Mouse (Mus musculus): ENCODE measurements around the gene Ralgps1. TPM values are rescaled to one million over a fixed set of nuclear protein-coding genes. Genes with fewer than 3 reads are reported as not detected.

The Ralgps1 gene
- polyA plus RNA-seq, 1 experiment: 0.47 TPM

GRCm38 (mm10) chr2:33143292-33143691 is 228.0 kb downstream of the Ralgps1 start:
- H3K36me3 ChIP-seq (ENCODE audit: control insufficient read depth, insufficient read depth): no peaks in the 10 kb centered on the region
- TF ChIP-seq CEBPB (IDR thresholded peaks at IDR 0.05; ENCODE audit: low read depth) (no peak), MYOG (IDR thresholded peaks at IDR 0.05; ENCODE audit: control insufficient read depth, extremely low read depth, insufficient read length) (no peak), CTCF (IDR thresholded peaks at IDR 0.05; ENCODE audit: control insufficient read depth, insufficient read depth, insufficient read length) (no peak), MYOD1 (IDR thresholded peaks at IDR 0.05; ENCODE audit: control insufficient read depth, insufficient read length, low read depth) (no peak), MAX (IDR thresholded peaks at IDR 0.05) (no peak), FOSL1 (IDR thresholded peaks at IDR 0.05; ENCODE audit: insufficient read depth, low read length, poor library complexity, severe bottlenecking) (no peak), USF1 (IDR thresholded peaks at IDR 0.05; ENCODE audit: low read depth) (no peak)
- H3ac ChIP-seq (ENCODE audit: control insufficient read depth, insufficient read length, low read depth): no peak overlapping the region
- H3K79me2 ChIP-seq (ENCODE audit: control insufficient read depth, insufficient read depth): no peaks in the 10 kb centered on the region
- H3K79me3 ChIP-seq (ENCODE audit: low read depth): no peaks in the 10 kb centered on the region
- H3K4me3 ChIP-seq (ENCODE audit: insufficient read depth, poor library complexity, severe bottlenecking): no peak overlapping the region
- peaks cover 21% of the 10 kb centered on the region for H3K27me3 ChIP-seq (ENCODE audit: control insufficient read depth, insufficient read depth, insufficient read length)

DNA sequence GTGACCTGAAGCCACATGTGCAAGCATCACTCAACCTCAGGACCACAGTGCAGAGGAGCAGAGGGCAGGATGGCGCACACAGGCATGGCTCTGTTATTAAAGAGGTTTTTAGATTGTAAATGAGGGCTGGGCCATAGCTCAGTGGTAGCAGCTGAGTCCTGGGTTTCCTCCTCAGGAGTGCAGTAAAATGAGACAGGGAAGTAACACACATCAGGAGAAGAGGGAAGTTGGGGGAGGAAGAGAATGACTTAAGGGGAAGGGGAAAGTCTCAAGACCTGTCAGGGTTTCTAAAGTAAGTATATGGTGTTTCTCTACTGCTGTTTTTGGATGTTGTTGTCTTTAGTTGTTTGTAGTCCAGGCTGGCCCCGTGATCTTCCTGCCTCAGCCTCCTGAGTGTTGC is 232.8 kb downstream of the Ralgps1 start:
- H3K79me2 ChIP-seq (ENCODE audit: control insufficient read depth, insufficient read depth): no peaks in the 10 kb centered on the region

GRCm38 (mm10) chr2:33137731-33138130 is 233.6 kb downstream of the Ralgps1 start:
- no peaks in the 10 kb centered on the region for H3K36me3 ChIP-seq (ENCODE audit: control insufficient read depth, insufficient read depth)

More for the DNA sequence above, 232.8 kb downstream of the Ralgps1 start:
- H3K27me3 ChIP-seq (ENCODE audit: control insufficient read depth, insufficient read depth, insufficient read length): peaks cover 46% of the 10 kb centered on the region
- no peak overlapping the region for H3ac ChIP-seq (ENCODE audit: control insufficient read depth, insufficient read length, low read depth)
- no peaks in the 10 kb centered on the region for H3K36me3 ChIP-seq (ENCODE audit: control insufficient read depth, insufficient read depth)
- H3K79me3 ChIP-seq (ENCODE audit: low read depth): no peaks in the 10 kb centered on the region
- no peak overlapping the region for H3K4me3 ChIP-seq (ENCODE audit: insufficient read depth, poor library complexity, severe bottlenecking)
- TF ChIP-seq USF1 (IDR thresholded peaks at IDR 0.05; ENCODE audit: low read depth) (no peak), MYOD1 (IDR thresholded peaks at IDR 0.05; ENCODE audit: control insufficient read depth, insufficient read length, low read depth) (no peak), MYOG (IDR thresholded peaks at IDR 0.05; ENCODE audit: control insufficient read depth, extremely low read depth, insufficient read length) (no peak), MAX (IDR thresholded peaks at IDR 0.05) (no peak), CEBPB (IDR thresholded peaks at IDR 0.05; ENCODE audit: low read depth) (no peak), CTCF (IDR thresholded peaks at IDR 0.05; ENCODE audit: control insufficient read depth, insufficient read depth, insufficient read length) (no peak)

DNA sequence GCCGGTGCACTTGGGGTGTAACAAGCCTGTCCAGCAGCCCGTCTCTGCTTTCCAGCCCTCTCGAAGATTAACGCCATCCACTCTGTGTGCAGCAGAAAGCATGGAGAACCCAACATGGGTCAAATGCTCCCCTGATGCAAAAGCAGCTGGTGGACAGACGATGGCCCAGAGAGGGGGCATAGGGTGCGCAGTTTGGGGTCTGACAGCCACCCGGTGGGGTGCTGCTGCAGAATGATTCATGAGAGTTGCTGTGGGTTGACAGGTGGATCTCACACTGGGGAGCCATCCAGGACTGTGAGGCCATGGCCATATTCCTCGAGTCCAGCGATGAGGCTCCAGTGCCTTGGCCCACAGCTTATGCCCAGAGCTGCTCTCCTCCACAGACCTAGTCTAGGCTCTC is 234.0 kb downstream of the Ralgps1 start:
- Histone ChIP-seq H3ac (ENCODE audit: control insufficient read depth, insufficient read length, low read depth) (no peak overlapping the region), H3K79me2 (ENCODE audit: control insufficient read depth, insufficient read depth) (no peaks in the 10 kb centered on the region), H3K79me3 (ENCODE audit: low read depth) (no peaks in the 10 kb centered on the region), H3K27me3 (ENCODE audit: control insufficient read depth, insufficient read depth, insufficient read length) (peaks cover 49% of the 10 kb centered on the region), H3K4me3 (ENCODE audit: insufficient read depth, poor library complexity, severe bottlenecking) (no peak overlapping the region), H3K36me3 (ENCODE audit: control insufficient read depth, insufficient read depth) (no peaks in the 10 kb centered on the region)
- no peak for TF ChIP-seq MAX (IDR thresholded peaks at IDR 0.05)
- no peak for TF ChIP-seq CEBPB (IDR thresholded peaks at IDR 0.05; ENCODE audit: low read depth)
- TF ChIP-seq MYOD1 (IDR thresholded peaks at IDR 0.05; ENCODE audit: control insufficient read depth, insufficient read length, low read depth): no peak
- no peak for TF ChIP-seq USF1 (IDR thresholded peaks at IDR 0.05; ENCODE audit: low read depth)
- TF ChIP-seq MYOG (IDR thresholded peaks at IDR 0.05; ENCODE audit: control insufficient read depth, extremely low read depth, insufficient read length): no peak

More at GRCm38 (mm10) chr2:33137731-33138130, 233.6 kb downstream of the Ralgps1 start:
- Histone ChIP-seq H3K79me3 (ENCODE audit: low read depth) (no peaks in the 10 kb centered on the region), H3K4me3 (ENCODE audit: insufficient read depth, poor library complexity, severe bottlenecking) (no peak overlapping the region), H3K79me2 (ENCODE audit: control insufficient read depth, insufficient read depth) (no peaks in the 10 kb centered on the region), H3ac (ENCODE audit: control insufficient read depth, insufficient read length, low read depth) (no peak overlapping the region), H3K27me3 (ENCODE audit: control insufficient read depth, insufficient read depth, insufficient read length) (peaks cover 46% of the 10 kb centered on the region)
- TF ChIP-seq MAX (IDR thresholded peaks at IDR 0.05): no peak
- TF ChIP-seq MYOG (IDR thresholded peaks at IDR 0.05; ENCODE audit: control insufficient read depth, extremely low read depth, insufficient read length): no peak
- TF ChIP-seq CEBPB (IDR thresholded peaks at IDR 0.05; ENCODE audit: low read depth): no peak
- TF ChIP-seq FOSL1 (IDR thresholded peaks at IDR 0.05; ENCODE audit: insufficient read depth, low read length, poor library complexity, severe bottlenecking): no peak
- no peak for TF ChIP-seq USF1 (IDR thresholded peaks at IDR 0.05; ENCODE audit: low read depth)
- no peak for TF ChIP-seq MYOD1 (IDR thresholded peaks at IDR 0.05; ENCODE audit: control insufficient read depth, insufficient read length, low read depth)
- no peak for TF ChIP-seq CTCF (IDR thresholded peaks at IDR 0.05; ENCODE audit: control insufficient read depth, insufficient read depth, insufficient read length)

- Histone ChIP-seq H3K36me3 (ENCODE audit: control insufficient read depth, insufficient read depth) (no peaks in the 10 kb centered on the region), H3K79me2 (ENCODE audit: control insufficient read depth, insufficient read depth) (no peaks in the 10 kb centered on the region), H3K27me3 (ENCODE audit: control insufficient read depth, insufficient read depth, insufficient read length) (peaks cover 49% of the 10 kb centered on the region), H3ac (ENCODE audit: control insufficient read depth, insufficient read length, low read depth) (no peak overlapping the region), H3K4me3 (ENCODE audit: insufficient read depth, poor library complexity, severe bottlenecking) (no peak overlapping the region), H3K79me3 (ENCODE audit: low read depth) (no peaks in the 10 kb centered on the region)
- TF ChIP-seq CTCF (IDR thresholded peaks at IDR 0.05; ENCODE audit: control insufficient read depth, insufficient read depth, insufficient read length): no peak
Measured at GRCm38 (mm10) chr2:33136366-33136765, 234.9 kb downstream of the Ralgps1 start.

DNA sequence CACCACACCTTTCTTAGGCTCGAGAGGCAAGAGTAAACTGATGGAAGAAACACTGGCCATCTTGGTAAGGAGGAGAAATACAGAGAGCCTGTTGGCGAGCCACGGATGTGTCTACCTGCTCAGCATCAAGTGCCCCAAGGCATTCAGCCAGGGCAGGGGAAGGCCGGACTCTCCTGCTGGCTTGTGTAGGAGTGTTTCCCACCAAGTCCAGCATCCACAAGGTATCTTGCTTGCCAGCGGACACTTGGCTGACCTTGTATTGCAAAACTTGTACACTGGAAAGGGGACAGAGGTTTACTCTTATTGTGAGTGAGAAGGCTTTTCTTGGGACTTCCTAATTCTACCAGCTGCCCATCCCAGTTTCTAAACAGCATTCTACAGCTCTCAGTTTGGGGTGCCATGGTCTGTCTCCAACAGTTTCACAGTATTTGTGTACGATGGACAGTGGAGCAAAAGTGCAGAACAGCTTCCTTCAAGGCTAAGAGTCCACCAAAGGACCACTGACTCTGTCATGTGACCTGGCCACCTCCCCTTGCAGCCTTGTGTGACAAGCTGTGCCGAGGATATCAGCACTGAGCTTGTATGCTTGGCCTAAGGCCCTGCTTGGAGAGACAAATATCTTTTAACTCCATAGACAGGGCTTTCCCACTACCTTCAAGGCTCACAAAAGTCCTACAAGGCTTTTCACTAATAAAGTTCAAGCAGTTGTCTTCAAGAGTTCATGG is 236.4 kb downstream of the Ralgps1 start:
- Histone ChIP-seq H3K27me3 (ENCODE audit: control insufficient read depth, insufficient read depth, insufficient read length) (peaks cover 49% of the 10 kb centered on the region), H3K36me3 (ENCODE audit: control insufficient read depth, insufficient read depth) (no peaks in the 10 kb centered on the region), H3ac (ENCODE audit: control insufficient read depth, insufficient read length, low read depth) (no peak overlapping the region), H3K4me3 (ENCODE audit: insufficient read depth, poor library complexity, severe bottlenecking) (no peak overlapping the region), H3K79me3 (ENCODE audit: low read depth) (no peaks in the 10 kb centered on the region), H3K79me2 (ENCODE audit: control insufficient read depth, insufficient read depth) (no peaks in the 10 kb centered on the region)
- TF ChIP-seq MAX (IDR thresholded peaks at IDR 0.05): no peak
